Mouse (Mus musculus) left cerebral cortex, postnatal 10 days (tissue): ENCODE measurements around the gene Ankrd52. TPM values are rescaled to one million over a fixed set of nuclear protein-coding genes. Genes with fewer than 3 reads are reported as not detected.

Experiments
- microRNA-seq: library from miRNA; unstranded; fragments of <30 nt; microRNA quantifications from one replicate; pipeline ENCODE4 v1.2.0, GENCODE M21; 2022
- total RNA-seq, 2 experiments: library from RNA; stranded (reverse); gene quantifications; 2 replicates each; pipeline ENCODE4 v1.2.3; 2021

The Ankrd52 gene
- total RNA-seq, 2 experiments from 2014 or later, result 74.4 TPM

Small RNA genes lying within 50 kb of the gene (microRNA-seq; reads per million reads assigned to microRNA genes)
- not detected for gene Gm25361
- not detected for gene Gm26308
- gene Mir6914, result not detected
- gene Mir6915, result 9.2 reads per million, percentile 29 among the genes with 10 or more reads in this experiment
- 2.0 reads per million for gene Mir8105

Other genes with a start within 250 kb of the Ankrd52 start
- gene Rbms2, start 196.8 kb upstream of the Ankrd52 start, total RNA-seq, result 10 to 100 TPM; 10.7 to 11.6 TPM
- gene Gls2, start 182.7 kb upstream of the Ankrd52 start, total RNA-seq, result 10 to 100 TPM; 17.8 to 18.7 TPM
- gene Spryd4, start 165.3 kb upstream of the Ankrd52 start, total RNA-seq, result 10 to 100 TPM; 11.5 to 12.6 TPM
- not detected for gene Mip, start 151.3 kb upstream of the Ankrd52 start, total RNA-seq
- gene Timeless, start 145.1 kb upstream of the Ankrd52 start, total RNA-seq, result 1 to 10 TPM; 8.3 to 9.7 TPM
- gene Apon, start 123.0 kb upstream of the Ankrd52 start, total RNA-seq, result not detected
- not detected for gene Apof, start 108.4 kb upstream of the Ankrd52 start, total RNA-seq
- 10 to 100 TPM; 20.2 to 26.0 TPM for gene Stat2, start 106.6 kb upstream of the Ankrd52 start, total RNA-seq
- gene Il23a, start 78.4 kb upstream of the Ankrd52 start, total RNA-seq, result under 1 TPM; 0.43 to 0.58 TPM
- gene Pan2, start 73.8 kb upstream of the Ankrd52 start, total RNA-seq, result 10 to 100 TPM; 13.0 to 14.1 TPM
- 10 to 100 TPM; 64.4 to 69.7 TPM for gene Cnpy2, start 54.7 kb upstream of the Ankrd52 start, total RNA-seq
- gene Cs, start 39.4 kb upstream of the Ankrd52 start, total RNA-seq, result 100 to 1,000 TPM; 287 to 288 TPM
- gene Coq10a, start 8.1 kb upstream of the Ankrd52 start, total RNA-seq, result 10 to 100 TPM; 69.8 to 74.6 TPM
- under 1 TPM; 0.56 to 0.69 TPM for gene Slc39a5, start 24.1 kb downstream of the Ankrd52 start, total RNA-seq
- gene Nabp2, start 34.4 kb downstream of the Ankrd52 start, total RNA-seq, result 10 to 100 TPM; 88.5 to 93.8 TPM
- gene Rnf41, start 34.5 kb downstream of the Ankrd52 start, total RNA-seq, result 10 to 100 TPM; 79.3 to 81.6 TPM
- gene Smarcc2, start 82.1 kb downstream of the Ankrd52 start, total RNA-seq, result 100 to 1,000 TPM; 204 to 226 TPM
- 100 to 1,000 TPM; 602 to 610 TPM for gene Myl6, start 117.0 kb downstream of the Ankrd52 start, total RNA-seq
- 10 to 100 TPM; 30.9 to 34.1 TPM for gene Myl6b, start 121.6 kb downstream of the Ankrd52 start, total RNA-seq
- gene Esyt1, start 148.8 kb downstream of the Ankrd52 start, total RNA-seq, result 1 to 10 TPM; 8.9 to 9.3 TPM
- 10 to 100 TPM; 10.8 to 10.9 TPM for gene Zc3h10, start 170.7 kb downstream of the Ankrd52 start, total RNA-seq
- 1,000 to 10,000 TPM; 2,483 to 2,553 TPM for gene Rpl41, start 172.2 kb downstream of the Ankrd52 start, total RNA-seq
- 10 to 100 TPM; 80.0 to 83.7 TPM for gene Pa2g4, start 188.9 kb downstream of the Ankrd52 start, total RNA-seq
- gene Erbb3, start 212.5 kb downstream of the Ankrd52 start, total RNA-seq, result 1 to 10 TPM; 1.1 to 2.2 TPM
- gene Rps26, start 249.6 kb downstream of the Ankrd52 start, total RNA-seq, result 100 to 1,000 TPM; 382 to 405 TPM